Mouse (Mus musculus) liver, adult 2 months (tissue): ENCODE results near the gene Abcb10.

Experiments used
- CTCF ChIP-seq: fragments of 200-500 bp; IDR thresholded peaks from 2 replicates; pipeline ENCODE4 v1.5.1; 2011; ENCODE audit warnings: low read depth, low read length, control low read depth
- POLR2A ChIP-seq: fragments of 200-500 bp; IDR thresholded peaks from 2 replicates; pipeline ENCODE4 v1.6.1; 2011; ENCODE audit warnings: low read length, control low read depth; ENCODE audit not compliant: insufficient read depth; ENCODE audit errors: extremely low read depth

DNA sequence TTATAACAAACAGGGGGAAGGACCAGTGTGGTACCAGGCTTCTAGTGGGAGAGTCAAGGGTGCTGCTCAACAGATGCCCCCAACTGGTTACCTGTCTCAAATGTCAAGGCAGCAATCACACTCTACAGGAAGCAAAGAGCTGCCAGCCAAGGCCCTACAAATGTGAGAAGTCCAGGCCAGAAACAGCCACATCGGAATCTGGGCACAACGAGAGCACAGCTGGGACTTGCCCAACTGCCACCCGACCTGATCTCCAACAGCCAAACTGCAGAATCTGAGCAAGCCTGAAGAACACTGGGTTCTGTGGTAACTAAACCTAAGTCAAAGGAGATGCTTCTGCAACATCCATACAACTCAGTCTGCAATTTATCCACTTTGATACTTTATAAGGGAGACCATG is 57.3 kb downstream of the Abcb10 start:
- TF ChIP-seq CTCF, result no peak
- no peak for TF ChIP-seq POLR2A
